Comparison of ENCODE assay signal across 31 mouse cellular contexts in genomic region chr12:56482606-56483005, GRCm38 (mm10). TPM values are rescaled to one million over a fixed set of nuclear protein-coding genes. Genes with fewer than 3 reads are reported as not detected.
DNase-seq lines count a peak whose midpoint lies in the region; ATAC-seq and TF ChIP-seq lines count a peak whose summit lies in the region.
"Had no signal": no experiment of that assay in that cellular context is flagged by ENCODE, and none has a peak within 500 bp of the region (broad histone marks: within the 10 kb centered on the region; RNA-seq: fewer than 3 reads in every experiment).

No protein-coding gene starts in this region.

- no peak overlapping the region for H3K4me2 ChIP-seq in forebrain, embryonic 11.5 days (ENCODE audit: low read depth, low read length, severe bottlenecking)
- no peak overlapping the region for H3K4me2 ChIP-seq in forebrain, embryonic 14.5 days (ENCODE audit: low read length)
- H3K4me2 ChIP-seq in forebrain, embryonic 16.5 days (ENCODE audit: low read length), result no peak overlapping the region
- no peak overlapping the region for H3K4me2 ChIP-seq in midbrain, embryonic 16.5 days (ENCODE audit: low read length)
- no peak overlapping the region for H3K4me2 ChIP-seq in midbrain, postnatal 0 days (ENCODE audit: low read depth, low read length, poor library complexity, severe bottlenecking)
- H3K4me2 ChIP-seq: heart, embryonic 12.5 days; heart, embryonic 15.5 days; hindbrain, embryonic 13.5 days; intestine, embryonic 15.5 days had no signal

- no peaks in the 10 kb centered on the region for H3K36me3 ChIP-seq in forebrain, embryonic 11.5 days (ENCODE audit: control insufficient read depth, insufficient read depth, low read length)
- H3K36me3 ChIP-seq in forebrain, embryonic 10.5 days (replicated peaks), result no peaks in the 10 kb centered on the region
- H3K36me3 ChIP-seq in forebrain, embryonic 14.5 days (ENCODE audit: control insufficient read depth, insufficient read depth, low read length), result no peaks in the 10 kb centered on the region
- no peaks in the 10 kb centered on the region for H3K36me3 ChIP-seq in forebrain, embryonic 16.5 days (ENCODE audit: control insufficient read depth, insufficient read depth)
- no peaks in the 10 kb centered on the region for H3K36me3 ChIP-seq in midbrain, embryonic 16.5 days (ENCODE audit: control insufficient read depth, insufficient read depth, low read length)
- no peaks in the 10 kb centered on the region for H3K36me3 ChIP-seq in midbrain, postnatal 0 days (ENCODE audit: insufficient read depth, low read length)
- H3K36me3 ChIP-seq: G1E; heart, embryonic 12.5 days; heart, embryonic 15.5 days; hindbrain, embryonic 10.5 days; hindbrain, embryonic 13.5 days; intestine, embryonic 15.5 days had no signal

- no peak overlapping the region for H3K4me3 ChIP-seq in forebrain, embryonic 11.5 days (ENCODE audit: low read depth, low read length)
- H3K4me3 ChIP-seq in forebrain, embryonic 10.5 days, result no peak overlapping the region
- H3K4me3 ChIP-seq in forebrain, embryonic 14.5 days (ENCODE audit: low read depth, low read length), result no peak overlapping the region
- H3K4me3 ChIP-seq in forebrain, embryonic 16.5 days (replicated peaks; ENCODE audit: low read length), result no peak overlapping the region
- no peak overlapping the region for H3K4me3 ChIP-seq in midbrain, embryonic 16.5 days (ENCODE audit: low read depth, low read length)
- no peak overlapping the region for H3K4me3 ChIP-seq in midbrain, postnatal 0 days (ENCODE audit: low read depth, low read length)
- H3K4me3 ChIP-seq: heart, embryonic 12.5 days; heart, embryonic 15.5 days; hindbrain, embryonic 10.5 days; hindbrain, embryonic 13.5 days; intestine, embryonic 15.5 days had no signal

- no peaks in the 10 kb centered on the region for H3K9me3 ChIP-seq in forebrain, embryonic 11.5 days (ENCODE audit: control insufficient read depth, low read length)
- H3K9me3 ChIP-seq in forebrain, embryonic 10.5 days, result no peaks in the 10 kb centered on the region
- H3K9me3 ChIP-seq in forebrain, embryonic 14.5 days (replicated peaks; ENCODE audit: control insufficient read depth, low read length), result no peaks in the 10 kb centered on the region
- H3K9me3 ChIP-seq in forebrain, embryonic 16.5 days (ENCODE audit: control insufficient read depth, low read length), result no peaks in the 10 kb centered on the region
- H3K9me3 ChIP-seq in midbrain, embryonic 16.5 days (replicated peaks; ENCODE audit: control insufficient read depth, low read length, poor library complexity, severe bottlenecking), result no peaks in the 10 kb centered on the region
- H3K9me3 ChIP-seq in midbrain, postnatal 0 days (ENCODE audit: low read length), result no peaks in the 10 kb centered on the region
- H3K9me3 ChIP-seq: G1E; heart, embryonic 12.5 days; heart, embryonic 15.5 days; hindbrain, embryonic 10.5 days; hindbrain, embryonic 13.5 days; intestine, embryonic 15.5 days had no signal

- H3K27me3 ChIP-seq in forebrain, embryonic 11.5 days (ENCODE audit: control insufficient read depth, insufficient read depth, low read length), result peaks cover 76% of the 10 kb centered on the region
- peaks cover 99% of the 10 kb centered on the region for H3K27me3 ChIP-seq in forebrain, embryonic 10.5 days (ENCODE audit: poor library complexity, severe bottlenecking)
- H3K27me3 ChIP-seq in forebrain, embryonic 14.5 days (replicated peaks; ENCODE audit: control insufficient read depth, insufficient read depth, low read length), result peaks cover 88% of the 10 kb centered on the region
- peaks cover 83% of the 10 kb centered on the region for H3K27me3 ChIP-seq in forebrain, embryonic 16.5 days (replicated peaks; ENCODE audit: control insufficient read depth, insufficient read depth, low read length)
- no peaks in the 10 kb centered on the region for H3K27me3 ChIP-seq in midbrain, embryonic 16.5 days (ENCODE audit: control insufficient read depth, insufficient read depth, low read depth, low read length)
- H3K27me3 ChIP-seq in midbrain, postnatal 0 days (ENCODE audit: insufficient read depth, low read length), result no peaks in the 10 kb centered on the region
- H3K27me3 ChIP-seq: CH12.LX; heart, embryonic 12.5 days; heart, embryonic 15.5 days; intestine, embryonic 15.5 days had no signal

- 66% methylated on average over 10 of the region's 10 CpGs for WGBS in forebrain, embryonic 11.5 days
- WGBS in forebrain, embryonic 10.5 days, result 81% methylated on average over 10 of the region's 10 CpGs
- WGBS in forebrain, embryonic 14.5 days, result 62% methylated on average over 10 of the region's 10 CpGs
- WGBS in forebrain, embryonic 16.5 days, result 49% methylated on average over 10 of the region's 10 CpGs
- 50% methylated on average over 10 of the region's 10 CpGs for WGBS in midbrain, embryonic 16.5 days
- WGBS in midbrain, postnatal 0 days, result 65% methylated on average over 10 of the region's 10 CpGs

- no peak overlapping the region for H3K27ac ChIP-seq in forebrain, embryonic 11.5 days (ENCODE audit: low read depth, low read length)
- H3K27ac ChIP-seq in forebrain, embryonic 10.5 days, result no peak overlapping the region
- H3K27ac ChIP-seq in forebrain, embryonic 14.5 days (ENCODE audit: low read depth, low read length), result no peak overlapping the region
- H3K27ac ChIP-seq in forebrain, embryonic 16.5 days (ENCODE audit: low read length), result no peak overlapping the region
- no peak overlapping the region for H3K27ac ChIP-seq in midbrain, embryonic 16.5 days (ENCODE audit: low read length)
- H3K27ac ChIP-seq in midbrain, postnatal 0 days (ENCODE audit: low read depth, low read length), result no peak overlapping the region
- H3K27ac ChIP-seq: heart, embryonic 15.5 days; hindbrain, embryonic 10.5 days; hindbrain, embryonic 13.5 days; intestine, embryonic 15.5 days had no signal

- TF ChIP-seq CTCF in midbrain, postnatal 0 days (IDR thresholded peaks at IDR 0.05), result no peak

- H3K9ac ChIP-seq in forebrain, embryonic 11.5 days (ENCODE audit: low read length), result no peak overlapping the region
- no peak overlapping the region for H3K9ac ChIP-seq in forebrain, embryonic 14.5 days (ENCODE audit: low read length)
- no peak overlapping the region for H3K9ac ChIP-seq in forebrain, embryonic 16.5 days (replicated peaks; ENCODE audit: low read depth, low read length)
- H3K9ac ChIP-seq in midbrain, embryonic 16.5 days (ENCODE audit: low read depth, low read length), result no peak overlapping the region
- no peak overlapping the region for H3K9ac ChIP-seq in midbrain, postnatal 0 days (replicated peaks; ENCODE audit: low read length, poor library complexity, severe bottlenecking)
- H3K9ac ChIP-seq: heart, embryonic 12.5 days; heart, embryonic 15.5 days; hindbrain, embryonic 13.5 days; intestine, embryonic 15.5 days had no signal

- no peaks in the 10 kb centered on the region for H3K4me1 ChIP-seq in forebrain, embryonic 11.5 days (replicated peaks; ENCODE audit: control insufficient read depth, insufficient read depth, low read length)
- H3K4me1 ChIP-seq in forebrain, embryonic 10.5 days, result no peaks in the 10 kb centered on the region
- no peaks in the 10 kb centered on the region for H3K4me1 ChIP-seq in forebrain, embryonic 14.5 days (ENCODE audit: control insufficient read depth, insufficient read depth, low read length)
- H3K4me1 ChIP-seq in forebrain, embryonic 16.5 days (replicated peaks; ENCODE audit: control insufficient read depth, insufficient read depth, low read length), result no peaks in the 10 kb centered on the region
- H3K4me1 ChIP-seq in midbrain, embryonic 16.5 days (ENCODE audit: control insufficient read depth, insufficient read depth, low read length), result no peaks in the 10 kb centered on the region
- H3K4me1 ChIP-seq in midbrain, postnatal 0 days (ENCODE audit: insufficient read depth, low read length), result no peaks in the 10 kb centered on the region
- H3K4me1 ChIP-seq: heart, embryonic 12.5 days; heart, embryonic 15.5 days; hindbrain, embryonic 10.5 days; hindbrain, embryonic 13.5 days; intestine, embryonic 15.5 days had no signal

- 0 out of 2 replicates have a peak, but pooled peaks have one; percentile 55 for ATAC-seq in forebrain, embryonic 11.5 days (replicated peaks; ENCODE audit: low FRiP score)
- peak; percentile 74; the same call in 1 of the 2 replicates for ATAC-seq in forebrain, embryonic 14.5 days
- ATAC-seq in forebrain, embryonic 16.5 days, result no peak
- ATAC-seq in midbrain, embryonic 16.5 days, result peak; percentile 51; the same call in 1 of the 2 replicates
- ATAC-seq in midbrain, postnatal 0 days (ENCODE audit: low FRiP score), result no peak
- ATAC-seq: hindbrain, embryonic 16.5 days; intestine, embryonic 15.5 days; Patski had no signal

- no peak for DNase-seq in forebrain, embryonic 11.5 days (ENCODE audit: low spot score)
- DNase-seq in forebrain, embryonic 10.5 days (ENCODE audit: extremely low spot score, low spot score), result no peak
- DNase-seq in forebrain, embryonic 14.5 days (ENCODE audit: low spot score), result peak; percentile 56
- DNase-seq in midbrain, postnatal 0 days (ENCODE audit: low spot score), result no peak
- DNase-seq: adrenal gland, postnatal 10 days; adrenal gland, postnatal 36 days; B cell, adult 2 months; cerebellum, adult 11 months; cerebellum, adult 2 months; cerebellum, adult 9-11 months; cerebellum, postnatal 25 days; gastrocnemius, postnatal 25 days; heart, adult 18-20 months; heart, postnatal 10 days; heart, postnatal 36 days; kidney, adult 11 months had no signal

RNA-seq across cellular contexts. Expression of gene Nkx2-1, which starts 54.1 kb away (rescaled TPM):
- polyA plus RNA-seq in forebrain, embryonic 11.5 days (2014; fragmentation: Nextera tagmentation; extraction: Ambion mirVana), result 36.6 and 45.7 TPM in 2 replicates
- 12.0 and 14.3 TPM in 2 replicates for polyA plus RNA-seq in forebrain, embryonic 10.5 days (2016; fragmentation: Nextera tagmentation; extraction: Ambion mirVana)
- polyA plus RNA-seq in forebrain, embryonic 14.5 days (2014; fragmentation: Nextera tagmentation; extraction: Ambion mirVana), result 13.9 and 15.9 TPM in 2 replicates
- polyA plus RNA-seq in forebrain, embryonic 16.5 days (2015; fragmentation: Nextera tagmentation; extraction: Ambion mirVana), result 4.7 and 8.1 TPM in 2 replicates
- polyA plus RNA-seq in midbrain, embryonic 16.5 days (2015; fragmentation: Nextera tagmentation; extraction: Ambion mirVana), result 3.2 and 5.7 TPM in 2 replicates
- total RNA-seq in midbrain, postnatal 0 days (2014; rRNA removed), result 0.19 and 1.6 TPM in 2 replicates
- 5.1 and 7.6 TPM in 2 replicates for polyA plus RNA-seq in midbrain, postnatal 0 days (2015; fragmentation: Nextera tagmentation; extraction: Ambion mirVana)
- total RNA-seq: adrenal gland, adult 18-20 months; adrenal gland, postnatal 10 days; adrenal gland, postnatal 36 days; CH12.LX; common myeloid progenitor, adult 5-6 weeks; gastrocnemius, adult 8-10 months; gastrocnemius, postnatal 25 days; heart, postnatal 10 days; heart, postnatal 36 days had no signal
- polyA plus RNA-seq: cerebellum, adult 2 months; G1E; gonadal fat pad, adult 2 months; hindbrain, embryonic 16.5 days; intestine, embryonic 15.5 days; Patski had no signal

Comparison
In these comparisons a context has a peak if more than half of its experiments do, and no peak if none do; other contexts are left out.
1. ATAC-seq: peak in forebrain, embryonic 11.5 days (single experiment), forebrain, embryonic 14.5 days (single experiment) and midbrain, embryonic 16.5 days (single experiment); none in forebrain, embryonic 16.5 days (single experiment) and midbrain, postnatal 0 days (single experiment).